Mouse (Mus musculus) neural tube, embryonic 14.5 days (tissue): Measurements from ENCODE around the gene Idh3a. TPM values are rescaled to one million over a fixed set of nuclear protein-coding genes. Genes with fewer than 3 reads are reported as not detected.

Source experiments
- ATAC-seq: fragments of 200-750 bp; cut with Nextera tagmentation; 2 replicates; pipeline ENCODE4 v1.8.0; 2017; ENCODE audit warnings: low read depth, mild to moderate bottlenecking, moderate TSS enrichment, moderate library complexity
- H3K27ac ChIP-seq: fragments of 300-500 bp; sonication (generic); 2 replicates; pipeline ENCODE4 v1.5.1; 2014; ENCODE audit warnings: low read depth, mild to moderate bottlenecking, control low read depth, low read length, moderate library complexity, mixed read lengths
- H3K27me3 ChIP-seq: fragments of 300-500 bp; sonication (generic); 2 replicates; pipeline ENCODE4 v1.6.1; 2014; ENCODE audit warnings: low read length; ENCODE audit not compliant: control insufficient read depth, insufficient read depth
- H3K36me3 ChIP-seq: fragments of 300-500 bp; sonication (generic); 2 replicates; pipeline ENCODE4 v1.6.1; 2014; ENCODE audit warnings: low read length, mixed read lengths; ENCODE audit not compliant: control insufficient read depth, insufficient read depth
- H3K4me1 ChIP-seq: fragments of 300-500 bp; sonication (generic); 2 replicates; pipeline ENCODE4 v1.6.1; 2014; ENCODE audit warnings: low read length; ENCODE audit not compliant: control insufficient read depth, insufficient read depth
- H3K4me2 ChIP-seq: fragments of 300-500 bp; sonication (generic); 2 replicates; pipeline ENCODE4 v1.6.1; 2014; ENCODE audit warnings: mild to moderate bottlenecking, low read depth, low read length, control low read depth
- H3K4me3 ChIP-seq: fragments of 300-500 bp; sonication (generic); 2 replicates; pipeline ENCODE4 v1.5.1; 2014; ENCODE audit warnings: low read depth, low read length, control low read depth, mixed read lengths
- H3K9ac ChIP-seq: fragments of 300-500 bp; sonication (generic); replicated peaks from 2 replicates; pipeline ENCODE4 v1.6.1; 2014; ENCODE audit warnings: low read depth, mild to moderate bottlenecking, control low read depth, low read length, mixed read lengths
- H3K9me3 ChIP-seq: fragments of 300-500 bp; sonication (generic); 2 replicates; pipeline ENCODE4 v1.6.1; 2016; ENCODE audit warnings: low read length; ENCODE audit not compliant: control insufficient read depth
- WGBS: fragments of 180-500 bp; shearing (Covaris S2); extraction: QIAGEN DNeasy Blood & Tissue Kit; methylation state at CpG from one replicate; pipeline ENCODE4 v1.1.7; 2014; 5-methylcytosine and 5-hydroxymethylcytosine counted together
- polyA plus RNA-seq: library from polyadenylated mRNA; unstranded; fragments of >200 nt; fragmentation: Nextera tagmentation; extraction: Ambion mirVana; gene quantifications from 2 replicates; pipeline ENCODE4 v1.2.1, GENCODE M21; 2014

Idh3a gene
- polyA plus RNA-seq, 1 experiment from 2014 or later = 178 TPM

- Histone ChIP-seq H3K27me3 (no peaks in the 10 kb centered on the region), H3K9me3 (no peaks in the 10 kb centered on the region), H3K36me3 (no peaks in the 10 kb centered on the region), H3K4me1 (no peaks in the 10 kb centered on the region), H3K4me3 (no peak overlapping the region), H3K9ac (no peak overlapping the region), H3K27ac (no peak overlapping the region), H3K4me2 (no peak overlapping the region)
- 89% methylated on average over 6 of the region's 6 CpGs for WGBS
- ATAC-seq = no peak
These were observed 36.7 kb upstream of the Idh3a start for GRCm38 (mm10) chr9:54549433-54549832.

GRCm38 (mm10) chr9:54552409-54552808 is 33.7 kb upstream of the Idh3a start:
- H3K36me3 ChIP-seq = no peaks in the 10 kb centered on the region
- no peak for ATAC-seq
- H3K4me2 ChIP-seq = no peak overlapping the region
- no peak overlapping the region for H3K27ac ChIP-seq
- H3K4me1 ChIP-seq = no peaks in the 10 kb centered on the region
- WGBS = 33% methylated on average over 5 of the region's 5 CpGs
- H3K27me3 ChIP-seq = no peaks in the 10 kb centered on the region
- no peaks in the 10 kb centered on the region for H3K9me3 ChIP-seq
- H3K4me3 ChIP-seq = no peak overlapping the region
- no peak overlapping the region for H3K9ac ChIP-seq

GRCm38 (mm10) chr9:54555044-54555443 is 31.1 kb upstream of the Idh3a start:
- Histone ChIP-seq H3K9me3 (no peaks in the 10 kb centered on the region), H3K9ac (no peak overlapping the region), H3K36me3 (no peaks in the 10 kb centered on the region), H3K4me2 (no peak overlapping the region), H3K4me1 (0 out of 2 replicates have a peak, but pooled peaks cover 5% of the 10 kb centered on the region), H3K4me3 (no peak overlapping the region), H3K27ac (no peak overlapping the region), H3K27me3 (no peaks in the 10 kb centered on the region)
- ATAC-seq = no peak
- 77% methylated on average over 2 of the region's 2 CpGs for WGBS

DNA sequence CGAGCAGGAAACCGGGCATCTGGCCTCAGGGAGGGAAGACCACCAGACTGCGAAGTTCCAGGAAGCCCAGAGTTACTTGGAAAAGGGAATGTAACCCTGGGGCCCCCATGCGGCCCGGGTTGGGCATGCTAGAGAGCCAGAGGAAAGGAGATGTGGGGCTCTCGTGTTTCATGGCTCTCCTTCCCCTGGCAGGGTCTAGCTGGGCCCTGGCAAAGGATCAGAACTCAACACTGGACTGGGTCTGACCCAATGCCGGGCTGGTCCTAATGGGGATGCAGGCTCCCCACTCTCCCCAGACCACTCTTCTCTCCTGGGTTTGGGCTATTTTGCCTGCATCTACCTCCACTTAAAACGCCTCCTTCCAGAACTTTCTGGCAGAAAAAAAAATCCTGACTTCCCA is 27.4 kb upstream of the Idh3a start:
- Histone ChIP-seq H3K4me2 (peak overlapping the region; percentile 50; the same call in 1 of the 2 replicates), H3K9ac (no peak overlapping the region), H3K36me3 (no peaks in the 10 kb centered on the region), H3K27ac (no peak overlapping the region), H3K4me3 (no peak overlapping the region), H3K27me3 (no peaks in the 10 kb centered on the region), H3K9me3 (no peaks in the 10 kb centered on the region), H3K4me1 (0 out of 2 replicates have a peak, but pooled peaks cover 5% of the 10 kb centered on the region)
- ATAC-seq = no peak
- 82% methylated on average over 8 of the region's 8 CpGs for WGBS

DNA sequence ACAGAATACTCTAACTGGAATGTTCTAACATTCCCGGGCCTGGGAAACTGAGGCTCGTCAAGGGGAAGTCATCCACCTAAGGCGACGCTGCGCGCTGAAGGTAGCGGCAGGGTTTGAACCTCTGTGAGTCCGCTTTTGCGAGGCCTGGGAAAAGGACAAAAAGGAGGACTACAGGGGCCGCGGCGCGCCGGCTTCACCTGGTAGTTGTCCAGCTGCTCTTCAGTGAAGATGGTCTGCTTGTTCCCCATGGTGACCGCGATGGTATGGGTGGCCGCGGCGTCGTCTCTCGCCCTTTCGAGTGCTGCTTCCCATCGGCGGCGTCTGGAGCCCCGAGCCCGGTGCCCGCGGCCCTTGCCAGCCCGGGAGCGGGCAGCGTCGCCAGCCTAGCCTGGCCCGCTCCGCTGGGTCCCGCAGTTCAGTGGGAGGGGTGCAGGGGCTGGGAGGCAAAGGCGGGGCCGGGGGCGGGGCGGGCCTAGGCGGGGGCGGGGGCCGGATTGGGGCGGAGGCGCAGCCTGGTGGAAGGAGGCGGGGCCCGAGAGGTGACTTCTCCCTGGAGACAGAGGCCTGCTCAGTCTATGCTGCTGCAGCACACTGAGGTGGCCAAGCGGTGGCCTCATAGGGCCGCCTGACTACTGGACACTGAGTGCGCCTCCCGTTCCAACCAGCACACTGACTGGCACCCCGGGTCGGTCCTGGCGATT is 26.2 kb upstream of the Idh3a start, which contains the start of gene Cib2:
Gene Cib2, minus strand, starts transcription at position 448 of the 701 bp plus-strand sequence.
- no peaks in the 10 kb centered on the region for H3K27me3 ChIP-seq
- H3K36me3 ChIP-seq = no peaks in the 10 kb centered on the region
- H3K27ac ChIP-seq = no peak within 1 kb of the TSS
- H3K4me1 ChIP-seq = 0 out of 2 replicates have a peak, but pooled peaks cover 5% of the 10 kb centered on the region
- peak within 1 kb of the TSS; percentile 56 for H3K9ac ChIP-seq
- peak; percentile 97 for ATAC-seq
- WGBS = under 1% methylated on average over 49 of the region's 54 CpGs
- H3K4me3 ChIP-seq = peak within 1 kb of the TSS; percentile 38
- H3K9me3 ChIP-seq = no peaks in the 10 kb centered on the region
- H3K4me2 ChIP-seq = peak within 1 kb of the TSS; percentile 50

DNA sequence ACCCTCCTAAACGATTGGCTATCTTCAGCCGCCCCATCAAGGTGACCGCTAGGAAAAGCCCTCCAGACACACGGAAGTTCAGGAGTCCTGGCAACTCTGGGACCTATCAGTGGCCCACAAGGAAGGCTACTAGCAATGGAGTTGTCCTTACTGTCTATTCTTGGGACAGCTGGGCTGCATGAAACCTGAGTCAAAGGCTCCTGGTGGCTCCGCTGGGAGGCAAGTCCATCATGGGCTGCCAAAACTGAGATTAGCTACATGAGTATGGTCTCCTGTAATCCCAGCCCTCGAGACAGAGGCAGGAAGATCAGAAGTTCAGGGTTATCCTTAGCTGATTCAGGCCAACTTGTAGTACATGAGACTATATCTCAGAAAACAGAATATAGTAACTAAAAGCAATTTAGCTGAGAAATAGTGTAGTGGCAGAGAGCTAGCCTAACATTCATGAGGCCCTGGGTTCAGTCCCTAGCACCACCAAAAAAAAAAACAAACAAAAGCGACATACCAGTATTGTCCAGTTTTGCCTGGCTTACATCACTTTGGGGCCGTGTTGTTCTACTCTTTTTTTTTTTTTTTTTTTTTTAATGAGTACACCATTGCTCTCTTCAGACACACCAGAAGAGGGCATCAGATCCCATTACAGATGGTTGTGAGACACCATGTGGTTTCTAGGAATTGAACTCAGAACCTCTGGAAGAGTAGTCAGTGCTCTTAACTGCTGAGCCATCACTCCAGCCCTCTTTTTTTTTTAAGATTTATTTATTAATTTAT is 25.1 kb upstream of the Idh3a start:
- Histone ChIP-seq H3K9me3 (no peaks in the 10 kb centered on the region), H3K36me3 (no peaks in the 10 kb centered on the region), H3K9ac (no peak overlapping the region), H3K4me3 (no peak overlapping the region), H3K27ac (no peak overlapping the region), H3K27me3 (no peaks in the 10 kb centered on the region), H3K4me2 (no peak overlapping the region), H3K4me1 (0 out of 2 replicates have a peak, but pooled peaks cover 5% of the 10 kb centered on the region)
- ATAC-seq = no peak
- WGBS = 88% methylated on average over 8 of the region's 8 CpGs

- ATAC-seq = no peak
- 67% methylated on average over 4 of the region's 4 CpGs for WGBS
- no peak overlapping the region for H3K4me2 ChIP-seq
- H3K27ac ChIP-seq = no peak overlapping the region
- no peaks in the 10 kb centered on the region for H3K9me3 ChIP-seq
- H3K4me3 ChIP-seq = no peak overlapping the region
- H3K4me1 ChIP-seq = no peaks in the 10 kb centered on the region
- no peaks in the 10 kb centered on the region for H3K27me3 ChIP-seq
- H3K36me3 ChIP-seq = no peaks in the 10 kb centered on the region
- H3K9ac ChIP-seq = no peak overlapping the region
These were observed 19.2 kb upstream of the Idh3a start for GRCm38 (mm10) chr9:54566958-54567357.

GRCm38 (mm10) chr9:54568732-54569131 is 17.4 kb upstream of the Idh3a start:
- WGBS = 48% methylated on average over 2 of the region's 2 CpGs
- no peaks in the 10 kb centered on the region for H3K36me3 ChIP-seq
- H3K4me1 ChIP-seq = no peaks in the 10 kb centered on the region
- H3K9me3 ChIP-seq = no peaks in the 10 kb centered on the region
- H3K4me3 ChIP-seq = no peak overlapping the region
- no peak overlapping the region for H3K9ac ChIP-seq
- H3K4me2 ChIP-seq = no peak overlapping the region
- no peak for ATAC-seq
- H3K27ac ChIP-seq = no peak overlapping the region
- no peaks in the 10 kb centered on the region for H3K27me3 ChIP-seq
